Mouse (Mus musculus): ENCODE results near the gene Mark2. TPM values are rescaled to one million over a fixed set of nuclear protein-coding genes. Genes with fewer than 3 reads are reported as not detected.

The Mark2 gene
- polyA plus RNA-seq, 1 experiment from 2014 or later: 46.0 TPM

DNA sequence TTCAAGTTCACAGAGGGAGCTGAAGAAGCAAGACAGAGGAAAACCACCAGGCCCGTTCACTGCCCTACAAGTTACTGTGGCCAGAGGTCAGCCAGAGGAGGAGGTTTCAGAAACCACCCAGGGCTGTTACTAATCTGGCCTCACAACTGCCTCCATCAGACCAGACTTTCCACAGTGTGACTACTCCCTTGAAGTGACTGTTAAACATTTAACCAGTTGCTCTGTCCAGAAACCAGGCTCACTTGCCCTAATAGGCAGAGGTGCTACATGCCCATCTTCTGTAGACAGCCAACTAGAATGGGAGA lies 39.2 kb downstream of the Mark2 start:
- peaks cover 42% of the 10 kb centered on the region for H3K36me3 ChIP-seq
- no peaks in the 10 kb centered on the region for H3K9me3 ChIP-seq (replicated peaks)
- H3K4me1 ChIP-seq: peaks cover 5% of the 10 kb centered on the region
- DNase-seq (ENCODE audit: low spot score): no peak
- 83% methylated on average over 1 of the region's 1 CpGs for WGBS
- no peak overlapping the region for H3K27ac ChIP-seq (replicated peaks)
- H3K4me3 ChIP-seq: no peak overlapping the region
- no peaks in the 10 kb centered on the region for H3K27me3 ChIP-seq (ENCODE audit: low read depth, poor library complexity, severe bottlenecking)

DNA sequence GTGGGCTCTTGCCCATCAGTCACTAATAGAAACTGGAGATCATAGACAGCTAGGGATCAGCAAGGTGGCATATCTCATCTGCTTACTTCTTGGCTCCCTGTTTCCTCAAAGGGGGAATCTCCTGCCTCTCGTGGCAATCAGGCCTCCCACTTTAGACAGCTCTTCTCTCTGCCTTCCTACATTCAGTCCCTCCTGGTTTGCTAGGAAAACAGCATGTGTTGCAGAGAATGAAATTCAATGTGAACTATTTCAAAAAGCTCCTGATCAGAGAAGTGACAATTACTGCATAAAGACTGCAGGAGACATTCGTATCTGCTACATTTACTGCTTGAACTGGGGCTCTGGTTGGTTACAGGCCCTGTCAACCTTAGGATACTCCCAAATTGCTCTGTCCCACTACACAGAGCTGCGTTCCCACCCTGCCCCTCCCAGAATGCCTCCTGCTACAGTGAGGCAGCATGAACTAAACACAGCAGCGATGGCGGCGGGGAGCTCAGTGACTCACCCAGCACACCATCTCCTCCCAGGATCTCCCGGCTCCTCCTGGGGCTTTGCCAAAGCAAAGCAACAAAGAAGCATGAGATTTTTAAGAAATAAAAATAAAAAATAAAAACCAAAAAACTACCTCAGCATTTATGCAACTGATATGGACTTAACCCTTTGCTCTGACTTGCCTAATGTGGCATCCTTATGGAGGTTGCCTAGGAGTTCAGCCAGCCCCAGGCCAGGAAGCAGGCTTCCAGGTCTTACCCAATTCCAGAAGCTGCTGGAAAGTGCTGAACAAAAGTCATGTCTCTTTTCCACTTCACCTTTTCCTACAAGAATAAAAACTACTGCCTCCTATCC lies 39.8 kb downstream of the Mark2 start:
- Histone ChIP-seq H3K27me3 (ENCODE audit: low read depth, poor library complexity, severe bottlenecking) (no peaks in the 10 kb centered on the region), H3K4me1 (no peaks in the 10 kb centered on the region), H3K27ac (replicated peaks) (no peak overlapping the region), H3K36me3 (peaks cover 46% of the 10 kb centered on the region), H3K4me3 (no peak overlapping the region), H3K9me3 (replicated peaks) (no peaks in the 10 kb centered on the region)
- 96% methylated on average over 7 of the region's 7 CpGs for WGBS
- DNase-seq (ENCODE audit: low spot score): no peak

DNA sequence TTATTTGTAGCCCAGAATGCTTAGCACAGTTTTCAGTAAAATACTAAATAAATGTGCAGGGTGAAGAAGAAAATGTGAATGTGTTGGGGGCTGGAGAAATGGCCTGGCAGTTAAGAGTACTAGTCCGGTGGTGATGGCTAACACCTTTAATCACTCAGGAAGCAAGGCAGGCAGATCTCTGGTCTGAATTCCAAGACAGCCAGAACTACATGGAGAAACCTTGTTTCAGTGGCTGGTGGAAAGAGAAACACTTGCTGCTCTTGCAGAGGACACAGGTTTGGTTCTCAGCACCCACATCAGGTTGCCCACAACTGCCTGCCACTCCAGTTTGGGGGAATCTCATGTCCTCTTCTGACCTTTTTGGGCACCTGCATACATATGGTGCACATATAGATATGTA lies 41.6 kb downstream of the Mark2 start:
- peaks cover 4% of the 10 kb centered on the region; the same call in 1 of the 2 replicates for H3K4me1 ChIP-seq
- H3K36me3 ChIP-seq: peaks cover 52% of the 10 kb centered on the region
- DNase-seq (ENCODE audit: low spot score): no peak
- no peak overlapping the region for H3K27ac ChIP-seq (replicated peaks)
- H3K9me3 ChIP-seq (replicated peaks): no peaks in the 10 kb centered on the region
- WGBS: 97% methylated on average over 1 of the region's 1 CpGs
- H3K4me3 ChIP-seq: no peak overlapping the region
- H3K27me3 ChIP-seq (ENCODE audit: low read depth, poor library complexity, severe bottlenecking): no peaks in the 10 kb centered on the region

DNA sequence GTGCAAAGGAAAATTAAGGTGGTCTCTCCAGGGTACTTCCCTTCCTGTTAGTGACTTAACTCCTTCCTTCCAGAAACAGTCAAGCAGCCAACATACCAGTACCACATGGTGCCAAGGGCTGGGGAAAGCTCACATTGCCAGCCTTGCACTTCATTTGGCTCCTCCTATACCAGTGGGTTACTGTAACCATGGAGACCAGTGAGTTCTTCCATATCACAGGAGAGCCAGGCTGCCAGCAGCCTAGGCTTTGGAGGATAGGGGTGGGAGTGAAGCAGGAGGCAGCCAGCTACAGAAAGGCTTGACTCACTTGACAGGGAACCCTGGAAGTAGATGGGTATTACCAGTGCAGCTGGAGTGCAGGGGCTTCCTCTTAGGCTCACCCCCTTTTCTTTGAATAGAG lies 42.6 kb downstream of the Mark2 start:
- Histone ChIP-seq H3K9me3 (replicated peaks) (no peaks in the 10 kb centered on the region), H3K36me3 (peaks cover 55% of the 10 kb centered on the region)

DNA sequence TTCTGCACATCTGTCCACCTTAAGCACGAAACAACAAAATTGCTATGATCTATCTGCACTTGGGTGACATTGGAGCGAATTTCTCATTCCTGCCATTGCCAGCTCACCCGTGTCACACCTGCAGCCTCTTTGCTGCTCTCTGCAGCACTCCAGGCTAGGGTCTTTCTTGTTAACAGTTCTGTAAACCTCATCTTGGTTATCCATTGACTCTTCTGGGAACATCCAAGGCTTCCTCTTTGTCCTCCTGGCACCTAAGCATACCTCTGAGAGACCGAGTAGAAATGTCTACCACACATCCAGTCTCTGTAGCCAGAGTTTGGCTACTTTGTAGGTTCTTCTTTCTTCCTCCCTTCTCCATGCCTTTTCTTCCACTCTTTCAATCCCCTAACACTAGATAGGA lies 45.7 kb downstream of the Mark2 start:
- H3K36me3 ChIP-seq: peaks cover 36% of the 10 kb centered on the region
- H3K27ac ChIP-seq (replicated peaks): no peak overlapping the region
- no peaks in the 10 kb centered on the region for H3K27me3 ChIP-seq (ENCODE audit: low read depth, poor library complexity, severe bottlenecking)
- H3K9me3 ChIP-seq (replicated peaks): no peaks in the 10 kb centered on the region
- no peak overlapping the region for H3K4me3 ChIP-seq
- WGBS: 91% methylated on average over 4 of the region's 4 CpGs
- peaks cover 17% of the 10 kb centered on the region for H3K4me1 ChIP-seq
- no peak for DNase-seq (ENCODE audit: low spot score)

More for the DNA sequence above, 42.6 kb downstream of the Mark2 start:
- no peak overlapping the region for H3K27ac ChIP-seq (replicated peaks)
- no peaks in the 10 kb centered on the region for H3K27me3 ChIP-seq (ENCODE audit: low read depth, poor library complexity, severe bottlenecking)
- H3K4me3 ChIP-seq: no peak overlapping the region
- H3K4me1 ChIP-seq: peaks cover 12% of the 10 kb centered on the region
- no peak for DNase-seq (ENCODE audit: low spot score)

DNA sequence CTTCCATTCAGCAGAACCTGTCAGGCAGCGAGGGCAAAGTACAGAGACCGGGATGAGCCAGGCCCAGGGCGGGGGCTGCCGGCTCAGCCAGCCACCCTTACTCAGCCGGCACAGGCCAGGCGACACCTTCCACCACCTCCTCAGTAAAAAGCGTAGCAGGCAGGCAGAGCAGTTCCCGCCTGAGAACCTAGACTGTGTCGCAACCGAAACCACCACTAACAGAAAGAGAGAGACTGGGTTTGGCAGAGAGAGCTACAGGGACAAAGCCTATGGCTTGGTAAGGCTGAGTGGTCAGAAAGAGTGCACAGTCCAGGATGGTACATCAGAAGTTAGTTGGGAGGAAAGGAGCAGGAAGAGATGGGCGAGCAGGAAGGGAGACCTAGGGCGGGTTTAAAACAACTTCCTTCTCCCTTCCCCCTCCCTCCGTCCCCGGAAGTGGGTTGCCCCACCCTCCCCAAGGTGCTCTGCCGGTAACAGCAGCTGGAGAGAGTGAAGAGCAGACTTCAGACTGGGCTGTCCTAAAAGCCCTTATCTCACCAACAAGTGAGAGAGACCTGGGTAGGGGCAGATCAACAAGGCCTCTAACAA lies 46.5 kb downstream of the Mark2 start:
- H3K4me1 ChIP-seq: peaks cover 17% of the 10 kb centered on the region
- H3K27me3 ChIP-seq (ENCODE audit: low read depth, poor library complexity, severe bottlenecking): no peaks in the 10 kb centered on the region
- 0 out of 2 replicates have a peak overlapping the region, but pooled peaks have one; percentile 2 for H3K4me3 ChIP-seq
- H3K36me3 ChIP-seq: peaks cover 40% of the 10 kb centered on the region
- peak overlapping the region; percentile 25; the same call in 1 of the 2 replicates for H3K27ac ChIP-seq (replicated peaks)
- WGBS: 79% methylated on average over 15 of the region's 15 CpGs
- no peaks in the 10 kb centered on the region for H3K9me3 ChIP-seq (replicated peaks)
- DNase-seq (ENCODE audit: low spot score): no peak

DNA sequence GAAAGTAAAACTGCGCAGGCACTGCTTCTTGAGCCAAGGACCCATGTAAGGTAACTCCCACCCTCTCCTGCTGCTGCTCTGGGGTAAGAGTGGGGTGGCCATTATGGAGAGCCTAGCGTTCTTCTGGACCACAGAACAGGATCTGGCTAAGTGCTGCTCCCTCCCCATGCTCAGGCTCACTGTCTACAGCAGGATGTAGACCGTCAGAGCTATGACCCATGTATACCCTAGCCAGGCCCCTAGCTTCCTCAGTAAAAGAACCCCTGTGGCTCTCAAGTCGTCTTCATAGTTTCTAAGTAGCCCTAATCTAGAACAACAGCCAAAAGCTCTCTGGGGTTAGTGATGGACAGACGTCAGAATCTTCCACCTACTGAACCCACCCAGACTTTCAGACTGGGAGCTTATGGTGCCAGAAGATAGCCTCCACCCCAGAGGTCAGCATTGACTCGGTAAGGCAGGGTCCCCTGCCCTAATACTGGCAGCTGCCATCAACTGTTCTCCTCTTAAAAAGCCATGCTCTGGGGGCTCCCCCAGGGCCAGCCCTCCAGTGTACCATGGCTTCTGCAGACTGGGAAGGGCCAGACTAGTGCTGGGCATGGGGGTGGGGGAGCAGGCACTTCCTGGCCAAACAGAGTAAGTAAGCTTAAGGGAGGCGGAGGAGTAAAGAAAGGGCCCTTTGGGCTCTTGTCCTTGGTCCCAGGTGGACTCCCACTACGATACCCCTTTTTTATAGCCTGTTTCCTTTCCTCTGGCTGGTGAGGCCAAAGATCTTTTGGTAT lies 47.4 kb downstream of the Mark2 start:
- 75% methylated on average over 8 of the region's 8 CpGs for WGBS
- no peak for DNase-seq (ENCODE audit: low spot score)
- H3K27ac ChIP-seq (replicated peaks): 0 out of 2 replicates have a peak overlapping the region, but pooled peaks have one; percentile 25
- H3K4me1 ChIP-seq: peaks cover 17% of the 10 kb centered on the region
- H3K4me3 ChIP-seq: no peak overlapping the region
- no peaks in the 10 kb centered on the region for H3K9me3 ChIP-seq (replicated peaks)
- H3K36me3 ChIP-seq: peaks cover 44% of the 10 kb centered on the region
- H3K27me3 ChIP-seq (ENCODE audit: low read depth, poor library complexity, severe bottlenecking): no peaks in the 10 kb centered on the region

DNA sequence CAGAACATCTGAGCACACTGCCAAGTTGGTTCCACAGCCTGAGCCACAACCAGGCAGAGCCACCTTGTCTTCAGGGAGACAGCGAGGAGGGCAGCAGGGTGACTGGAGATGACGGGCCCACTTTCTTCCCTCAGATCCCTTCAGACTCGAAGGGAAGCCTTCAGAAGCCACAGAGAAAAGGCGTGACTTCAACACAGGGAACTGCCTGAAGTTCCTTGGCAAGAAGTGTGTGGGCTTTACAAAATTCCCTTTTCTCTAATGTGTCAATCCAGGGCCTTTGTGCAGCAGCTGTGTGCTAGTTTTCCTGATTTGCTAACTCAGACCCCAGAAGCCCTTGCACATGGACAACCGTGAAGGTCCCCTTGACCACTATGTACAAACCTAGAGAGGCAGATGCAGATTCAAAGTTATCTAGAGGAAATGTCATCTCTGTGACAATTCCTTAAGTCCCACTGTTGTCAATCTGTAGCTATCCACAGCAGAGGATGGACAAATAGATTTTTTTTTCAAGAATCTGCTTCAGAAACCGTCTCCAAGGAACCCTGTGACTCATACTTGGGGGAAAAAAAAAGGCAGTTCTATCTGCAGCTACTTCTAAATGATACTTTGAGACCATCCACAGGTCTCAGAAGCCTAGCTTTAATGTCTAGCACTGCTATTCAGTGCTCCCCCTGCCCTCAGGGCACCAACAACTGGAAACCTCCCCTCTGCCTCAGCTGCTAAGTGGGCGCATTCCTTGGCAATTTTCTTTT lies 49.5 kb downstream of the Mark2 start:
- Histone ChIP-seq H3K27me3 (ENCODE audit: low read depth, poor library complexity, severe bottlenecking) (no peaks in the 10 kb centered on the region), H3K36me3 (peaks cover 51% of the 10 kb centered on the region), H3K27ac (replicated peaks) (no peak overlapping the region), H3K4me3 (no peak overlapping the region), H3K4me1 (peaks cover 17% of the 10 kb centered on the region), H3K9me3 (replicated peaks) (no peaks in the 10 kb centered on the region)
- 87% methylated on average over 7 of the region's 7 CpGs for WGBS
- no peak for DNase-seq (ENCODE audit: low spot score)

DNA sequence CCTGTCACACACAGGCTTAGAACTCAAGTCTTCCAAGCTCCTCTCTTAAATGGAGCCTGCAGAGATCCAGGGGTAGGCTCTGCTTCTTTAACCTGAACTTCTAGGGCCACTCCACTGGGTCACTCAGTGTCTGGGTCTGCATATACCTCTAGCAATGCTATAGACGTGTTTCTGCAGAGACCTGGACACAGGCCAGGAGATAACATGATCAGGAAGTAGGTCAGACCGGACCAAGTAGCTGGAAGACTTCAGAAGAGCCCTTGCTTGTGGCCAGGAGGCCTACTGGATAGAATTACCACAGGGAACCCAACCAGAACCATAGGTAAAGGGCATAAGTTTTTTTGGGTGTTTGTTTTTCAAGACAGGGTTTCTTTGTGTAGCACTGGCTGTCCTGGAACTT lies 51.9 kb downstream of the Mark2 start:
- H3K27me3 ChIP-seq (ENCODE audit: low read depth, poor library complexity, severe bottlenecking): no peaks in the 10 kb centered on the region
- H3K27ac ChIP-seq (replicated peaks): no peak overlapping the region
- H3K4me1 ChIP-seq: peaks cover 10% of the 10 kb centered on the region
- 81% methylated on average over 2 of the region's 2 CpGs for WGBS
- H3K36me3 ChIP-seq: peaks cover 55% of the 10 kb centered on the region
- DNase-seq (ENCODE audit: low spot score): no peak
- no peaks in the 10 kb centered on the region for H3K9me3 ChIP-seq (replicated peaks)
- no peak overlapping the region for H3K4me3 ChIP-seq

DNA sequence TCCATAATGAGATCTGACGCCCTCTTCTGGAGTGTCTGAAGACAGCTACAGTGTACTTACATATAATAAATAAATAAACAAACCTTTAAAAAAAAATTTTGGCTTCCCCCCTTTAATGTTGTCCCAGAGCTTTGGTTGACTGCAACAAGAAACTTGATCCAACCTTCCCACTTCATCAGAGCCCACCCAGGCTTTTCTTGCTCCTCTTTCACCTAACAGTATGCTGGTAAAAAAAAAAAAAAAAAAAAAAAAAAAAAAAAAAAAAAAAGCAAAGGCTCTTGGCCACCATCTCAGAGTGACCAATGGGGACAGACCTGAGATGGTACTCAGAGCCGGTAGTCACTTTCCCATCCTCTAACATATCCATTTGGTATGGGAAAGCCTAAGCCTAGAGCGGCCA lies 53.4 kb downstream of the Mark2 start:
- WGBS: 85% methylated on average over 3 of the region's 3 CpGs
- Histone ChIP-seq H3K27ac (replicated peaks) (no peak overlapping the region), H3K27me3 (ENCODE audit: low read depth, poor library complexity, severe bottlenecking) (no peaks in the 10 kb centered on the region), H3K4me1 (0 out of 2 replicates have a peak, but pooled peaks cover 4% of the 10 kb centered on the region), H3K9me3 (replicated peaks) (no peaks in the 10 kb centered on the region), H3K4me3 (no peak overlapping the region), H3K36me3 (peaks cover 70% of the 10 kb centered on the region)
- no peak for DNase-seq (ENCODE audit: low spot score)

DNA sequence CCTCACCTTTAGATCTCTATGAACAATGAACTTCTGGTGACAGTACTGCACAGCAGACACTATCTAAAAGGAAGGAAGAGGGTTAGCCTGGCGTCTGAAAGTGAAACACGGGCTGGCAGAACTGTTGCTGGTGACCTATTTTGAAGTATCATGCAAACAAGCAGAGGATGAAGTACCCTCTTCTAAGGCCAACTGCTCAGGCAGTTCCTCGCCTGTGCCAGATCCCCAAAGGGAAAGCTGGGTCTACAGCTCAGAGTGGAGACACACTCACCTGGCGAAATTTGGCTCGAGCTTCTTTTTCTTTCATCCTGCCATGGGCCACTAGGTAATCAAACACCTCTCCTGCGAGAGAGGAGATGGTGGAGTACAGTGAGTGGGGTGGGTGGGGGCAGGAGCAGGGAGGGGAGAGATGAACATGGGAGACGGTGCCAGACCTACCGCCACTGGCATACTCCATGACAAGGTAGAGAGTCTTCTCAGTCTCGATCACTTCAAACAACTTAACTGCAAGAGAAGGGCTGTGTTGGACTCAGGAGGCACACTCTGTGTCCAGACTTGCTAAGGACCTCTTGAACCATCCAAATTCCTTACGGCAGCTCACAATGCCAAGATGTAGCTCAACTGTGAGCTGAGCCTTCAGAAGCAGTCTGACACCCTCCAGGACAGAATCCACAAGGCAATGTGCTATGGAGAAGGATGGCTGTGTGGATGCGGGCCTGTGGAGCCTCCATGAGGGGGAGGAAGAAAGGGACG lies 54.9 kb downstream of the Mark2 start:
- H3K36me3 ChIP-seq: peaks cover 85% of the 10 kb centered on the region
- no peaks in the 10 kb centered on the region for H3K9me3 ChIP-seq (replicated peaks)
- no peaks in the 10 kb centered on the region for H3K27me3 ChIP-seq (ENCODE audit: low read depth, poor library complexity, severe bottlenecking)
- 93% methylated on average over 12 of the region's 12 CpGs for WGBS
- H3K4me1 ChIP-seq: no peaks in the 10 kb centered on the region
- no peak overlapping the region for H3K27ac ChIP-seq (replicated peaks)
- no peak for DNase-seq (ENCODE audit: low spot score)
- no peak overlapping the region for H3K4me3 ChIP-seq

All from midbrain, embryonic 10.5 days (tissue).